Mouse (Mus musculus) frontal cortex, adult 2 months (tissue): ENCODE measurements around the gene Trmu. TPM values are rescaled to one million over a fixed set of nuclear protein-coding genes. Genes with fewer than 3 reads are reported as not detected.

Experiments
- DNase-seq, 2 experiments: peaks; one replicate each; pipeline ENCODE4 v3.0.0; 2022; ENCODE audit warnings: low spot score in 1 of 2; ENCODE audit errors: extremely low spot score in 1 of 2
- polyA plus RNA-seq: library from polyadenylated mRNA; depleted of rRNA; stranded (reverse); fragments of >200 nt; gene quantifications from 2 replicates; pipeline ENCODE4 v1.2.3, GENCODE M21; 2012; rRNA removed

Gene Trmu
- polyA plus RNA-seq, 1 experiment: 62.9 TPM

DNA sequence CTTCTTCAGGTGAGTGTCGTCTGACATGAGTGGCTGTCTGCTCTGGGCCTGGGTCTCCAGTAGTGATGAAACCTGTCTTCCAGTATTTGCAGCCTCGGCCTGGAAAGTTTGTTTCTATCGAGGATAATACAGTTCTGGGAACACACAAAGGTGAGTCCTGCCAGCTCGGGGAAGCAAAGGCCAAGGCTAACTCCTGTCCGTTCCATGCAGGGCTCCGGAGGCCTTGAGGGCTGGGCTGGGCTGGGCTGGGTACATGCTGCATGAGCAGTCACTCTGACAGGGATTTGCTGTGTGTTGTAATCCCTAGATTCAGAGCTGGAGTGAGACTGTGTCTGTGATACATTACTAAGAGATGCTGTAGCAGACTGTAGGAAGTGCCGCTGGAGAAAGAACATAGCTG is 14.8 kb downstream of the Trmu start:
- DNase-seq: no peak

DNA sequence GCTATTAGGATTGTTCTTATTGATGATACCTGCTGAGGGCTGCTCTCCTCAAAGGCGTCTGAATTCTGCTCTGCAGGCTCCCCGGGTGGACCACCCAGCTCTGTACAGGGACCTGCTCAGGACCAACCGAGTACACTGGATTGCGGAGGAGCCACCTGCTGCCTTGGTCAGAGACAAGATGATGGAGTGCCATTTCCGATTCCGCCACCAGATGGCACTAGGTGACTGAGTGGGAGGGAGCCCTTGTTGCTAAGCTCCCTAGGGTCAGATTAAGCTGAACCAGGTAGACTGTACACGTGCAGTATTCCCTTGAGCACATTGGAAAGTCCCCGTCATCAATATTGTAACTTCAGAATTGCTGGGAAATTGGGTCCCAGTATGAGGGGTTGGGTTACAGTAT is 17.2 kb downstream of the Trmu start:
- DNase-seq: peak; percentile 57 to 96

DNA sequence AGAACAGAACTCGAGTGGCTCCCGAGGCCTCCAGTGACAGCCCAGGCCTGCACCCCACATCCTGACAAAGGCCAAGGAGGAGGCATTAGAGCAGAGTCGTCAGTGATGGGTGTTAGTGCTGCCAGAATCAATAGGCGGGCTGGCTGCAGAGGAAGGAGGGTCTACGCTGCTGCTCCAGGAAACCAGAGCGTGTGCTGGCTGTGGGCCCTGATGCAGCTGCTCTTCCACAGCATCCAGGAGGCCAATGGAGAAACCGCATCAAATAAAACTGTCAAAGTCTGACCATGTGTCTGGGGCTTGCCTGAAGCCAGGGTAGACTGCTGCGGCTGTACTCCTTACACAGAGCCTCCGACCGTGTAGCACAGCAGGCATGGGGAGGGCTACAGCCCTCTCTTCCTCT is 18.0 kb downstream of the Trmu start:
- no peak for DNase-seq

DNA sequence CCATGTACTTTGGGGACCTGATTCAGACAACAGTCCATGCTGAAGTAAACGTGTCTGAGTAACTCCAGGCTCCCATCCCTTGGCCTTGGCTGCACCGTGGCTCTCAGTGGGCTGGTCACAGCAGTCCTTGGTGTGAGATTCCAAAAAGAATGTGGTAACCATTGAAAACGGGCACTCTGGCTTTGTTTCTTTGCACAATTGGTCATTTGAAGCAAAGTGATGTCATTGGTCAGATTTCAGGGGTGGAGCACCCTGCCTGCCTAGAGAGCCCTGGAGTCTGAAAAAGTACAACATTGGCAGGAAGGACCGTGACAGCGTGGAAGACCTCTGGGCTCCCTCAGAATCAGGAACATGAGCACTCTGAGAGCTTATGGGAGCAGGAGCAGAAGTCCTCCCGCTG is 20.3 kb downstream of the Trmu start:
- no peak for DNase-seq

DNA sequence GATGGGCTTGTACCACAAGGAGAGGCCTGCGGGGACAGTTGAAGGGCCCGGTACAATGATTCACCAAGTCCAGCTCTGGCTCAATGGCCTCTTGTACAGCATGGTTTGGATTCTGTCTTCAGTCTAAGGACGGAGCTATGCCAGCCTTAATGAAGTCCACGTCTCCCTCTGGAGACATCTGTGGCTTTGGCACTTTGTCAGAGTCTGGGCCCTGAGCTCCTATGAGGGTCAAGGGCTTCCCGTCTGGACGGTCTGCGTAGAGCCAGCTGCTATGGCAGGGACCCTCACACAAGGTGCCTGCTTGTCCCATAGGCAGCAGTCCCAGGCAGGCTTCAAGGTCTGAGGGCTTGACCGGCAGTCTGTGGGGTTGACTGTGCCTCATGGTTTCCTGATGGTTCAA is 21.2 kb downstream of the Trmu start:
- DNase-seq: no peak

DNA sequence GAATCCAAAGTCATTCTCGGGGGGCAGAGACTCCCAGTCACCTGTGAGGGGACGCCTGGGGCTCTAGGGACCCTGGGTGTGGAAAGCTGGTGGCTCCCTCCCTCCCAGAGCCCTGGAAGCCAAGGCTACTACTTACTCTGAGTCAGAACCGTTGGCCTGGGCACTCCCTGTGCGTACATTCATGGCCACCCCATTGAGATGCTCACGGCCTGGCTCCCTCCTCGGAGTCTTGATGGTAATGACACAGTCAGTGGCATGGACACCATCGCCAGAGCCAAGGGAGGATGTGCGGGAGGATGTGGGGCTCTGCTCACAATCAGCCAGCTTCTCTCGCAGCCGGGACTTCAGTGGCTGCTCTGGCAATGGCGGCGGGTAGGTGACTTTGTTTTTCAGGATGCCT is 21.7 kb downstream of the Trmu start:
- no peak for DNase-seq

DNA sequence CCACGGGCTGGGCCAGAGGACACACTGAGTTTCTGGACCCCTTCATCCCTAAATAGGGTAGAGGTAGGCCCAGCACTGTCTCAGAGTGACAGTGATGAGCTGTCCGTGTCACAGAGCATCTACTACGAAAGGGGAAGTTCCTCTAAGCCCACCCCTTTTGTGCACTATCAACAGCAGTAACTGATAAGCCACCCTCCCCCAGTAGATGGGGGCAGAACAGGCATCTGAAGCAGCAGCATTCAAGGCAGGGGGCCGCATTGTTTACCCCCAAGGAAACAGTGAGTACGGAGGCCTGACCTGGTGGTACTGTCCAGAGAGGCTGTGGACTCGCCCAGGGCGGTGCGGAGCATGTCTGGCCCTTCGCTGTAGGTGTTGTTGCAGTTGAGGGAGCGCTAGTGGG is 23.4 kb downstream of the Trmu start:
- no peak for DNase-seq

DNA sequence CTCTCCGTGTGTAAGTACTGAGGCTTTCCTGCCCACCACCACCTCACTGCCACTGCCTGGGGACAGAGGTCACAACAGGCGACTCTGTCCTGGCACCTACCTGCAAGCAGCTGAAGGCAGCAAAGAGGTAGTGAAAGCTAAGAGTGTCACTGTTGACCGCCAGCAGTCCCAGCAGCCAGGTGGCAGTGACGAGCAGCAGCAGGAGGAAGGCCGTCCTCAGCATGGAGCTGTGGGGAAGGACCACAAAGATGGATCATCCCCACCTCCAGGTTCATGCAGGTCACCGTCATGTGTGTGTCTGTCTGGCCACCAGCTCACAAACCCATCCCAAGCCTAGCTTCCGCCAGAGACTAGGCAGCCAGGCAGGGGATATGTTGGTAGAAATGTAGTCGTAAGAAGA is 24.7 kb downstream of the Trmu start:
- no peak for DNase-seq

DNA sequence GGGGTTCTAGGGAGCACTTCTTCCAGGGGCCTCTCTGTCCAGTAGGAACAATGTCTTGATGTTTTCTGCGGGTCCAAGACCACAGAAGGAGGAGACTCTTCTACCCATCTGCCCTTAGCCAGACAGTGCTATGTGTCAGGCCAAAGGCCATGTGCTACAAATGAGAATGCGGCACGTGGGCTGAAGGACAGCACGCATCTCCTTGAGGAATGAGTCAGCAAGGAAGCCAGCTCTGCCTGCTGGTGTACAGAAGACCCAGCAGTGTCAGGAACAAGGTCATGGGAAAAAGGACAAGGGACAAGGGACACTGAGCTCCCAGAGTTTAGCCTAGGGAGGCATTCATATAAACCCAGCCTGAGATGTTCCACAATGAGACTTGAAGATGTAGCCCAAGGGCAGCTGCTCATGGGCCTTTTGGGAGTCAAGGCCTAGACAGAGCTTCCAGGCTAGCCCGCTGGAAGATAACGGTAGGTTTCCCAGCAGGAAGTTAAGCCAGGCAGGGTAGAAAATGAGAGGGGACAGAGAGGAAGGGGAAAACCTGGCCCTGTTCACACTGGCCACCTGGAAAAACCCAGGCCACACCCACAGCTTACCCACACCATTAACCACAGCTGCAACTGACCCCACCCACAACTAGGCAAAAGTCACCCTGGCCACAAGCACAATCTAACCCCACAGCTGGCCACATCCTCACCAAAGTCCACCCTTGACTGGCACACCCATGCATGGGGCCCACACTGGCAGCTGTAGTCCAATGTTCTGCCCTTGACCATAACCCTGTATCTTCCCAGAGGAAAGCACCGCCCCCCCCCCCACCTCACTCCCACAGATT is 29.8 kb downstream of the Trmu start:
- DNase-seq: no peak

DNA sequence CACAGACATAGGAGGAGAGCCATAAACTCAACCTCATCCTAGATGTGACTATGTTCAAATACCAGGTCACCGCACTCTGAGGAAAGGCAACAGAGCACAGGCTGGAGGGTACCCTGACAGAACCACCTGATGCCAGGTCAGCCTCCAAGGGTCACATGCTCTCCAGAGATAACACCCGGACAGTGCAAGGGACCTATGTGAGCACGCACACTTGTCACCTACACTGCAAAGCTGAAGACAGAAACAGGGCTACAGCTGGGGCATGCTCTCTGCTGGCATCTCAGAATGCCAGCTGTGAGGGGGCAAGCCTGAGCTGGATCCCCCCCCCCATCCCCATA is 30.3 kb downstream of the Trmu start:
- no peak for DNase-seq

DNA sequence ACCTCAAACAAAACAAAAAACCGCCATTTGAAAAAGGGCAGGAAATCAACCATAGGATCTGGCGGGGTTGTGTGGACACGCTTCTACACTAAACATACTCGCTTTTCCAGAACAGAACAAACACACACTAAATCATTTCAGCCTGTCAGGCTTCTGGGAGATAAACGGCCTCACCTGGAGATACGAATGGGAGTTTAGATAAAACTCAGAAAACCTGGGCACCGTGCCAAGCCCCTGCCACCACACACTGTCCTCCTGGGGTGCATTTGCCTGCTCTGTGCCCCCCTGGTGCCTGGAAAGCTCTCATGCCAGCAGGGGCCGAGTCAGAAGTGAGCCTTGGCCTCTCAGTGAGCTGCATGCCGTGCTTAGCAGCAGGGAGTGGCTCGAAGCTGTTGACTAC is 30.8 kb downstream of the Trmu start:
- DNase-seq: no peak

DNA sequence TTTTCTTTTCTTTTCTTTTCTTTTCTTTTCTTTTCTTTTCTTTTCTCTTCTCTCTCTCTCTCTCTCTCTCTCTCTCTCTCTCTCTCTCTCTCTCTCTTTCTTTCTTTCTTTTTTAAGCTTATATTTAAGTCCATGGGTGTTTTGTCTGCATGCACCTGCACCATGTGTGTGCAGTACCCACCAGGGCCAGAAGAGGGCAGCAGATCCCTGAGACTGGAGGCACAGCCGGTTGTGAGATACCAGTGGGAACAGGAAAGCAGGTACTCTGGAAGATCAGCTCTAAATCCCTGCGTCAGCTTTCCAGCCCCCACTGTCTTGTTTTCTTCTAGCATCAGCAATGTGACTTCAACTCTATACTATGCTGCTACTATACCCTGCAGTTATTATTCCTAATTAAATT is 34.5 kb downstream of the Trmu start:
- peak in 1 of 2 experiments; percentile 57 for DNase-seq

DNA sequence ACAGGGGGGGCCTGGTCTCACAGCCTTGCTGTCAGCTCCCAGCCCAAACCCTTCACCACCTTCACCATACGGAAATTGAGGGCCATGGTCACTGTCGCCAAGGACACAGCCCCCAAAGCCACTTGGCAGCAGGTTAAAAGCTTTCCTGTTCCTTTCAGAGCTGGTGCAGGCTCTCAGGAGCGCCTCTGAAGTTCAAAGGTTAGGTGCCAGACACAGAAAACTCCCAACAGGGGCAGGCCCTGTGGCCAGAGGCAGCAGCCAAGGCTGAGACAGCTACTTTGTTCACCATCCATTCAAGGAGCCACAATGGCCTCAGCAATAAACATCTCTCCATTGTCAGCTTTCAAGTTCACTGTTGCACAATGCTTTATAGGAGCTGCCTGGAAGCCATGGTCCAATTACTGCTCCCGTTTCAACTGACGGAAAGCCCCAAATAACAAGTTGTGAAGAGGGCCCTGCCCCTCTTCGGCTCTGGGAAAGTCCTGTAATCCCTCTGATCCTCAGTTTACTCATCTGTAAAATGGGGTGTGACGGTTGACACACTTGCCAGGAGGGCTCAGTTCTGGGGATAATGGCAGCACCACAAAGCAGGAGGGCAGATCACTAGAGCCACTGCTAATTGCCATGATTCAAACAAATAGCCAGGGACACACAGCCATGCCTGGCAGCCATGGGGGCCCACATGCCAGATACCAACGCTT is 40.2 kb downstream of the Trmu start:
- DNase-seq: no peak

DNA sequence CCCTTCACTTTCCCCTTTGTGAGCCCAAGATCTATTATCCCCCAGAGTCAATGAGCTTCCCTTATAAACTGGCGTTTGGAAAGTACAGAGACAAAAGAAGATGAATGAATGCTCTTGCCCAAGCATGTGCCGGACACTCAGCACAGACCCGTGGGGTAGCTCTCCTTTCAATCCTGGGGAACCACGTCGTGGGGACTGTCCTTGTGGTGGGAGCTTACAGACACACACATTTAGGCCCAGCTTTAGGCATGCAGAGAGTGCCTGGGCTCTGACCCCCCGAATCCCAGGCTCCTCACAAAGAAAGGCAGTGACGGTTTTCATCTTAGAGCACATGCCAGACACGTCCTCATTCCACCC is 40.8 kb downstream of the Trmu start:
- DNase-seq: no peak

DNA sequence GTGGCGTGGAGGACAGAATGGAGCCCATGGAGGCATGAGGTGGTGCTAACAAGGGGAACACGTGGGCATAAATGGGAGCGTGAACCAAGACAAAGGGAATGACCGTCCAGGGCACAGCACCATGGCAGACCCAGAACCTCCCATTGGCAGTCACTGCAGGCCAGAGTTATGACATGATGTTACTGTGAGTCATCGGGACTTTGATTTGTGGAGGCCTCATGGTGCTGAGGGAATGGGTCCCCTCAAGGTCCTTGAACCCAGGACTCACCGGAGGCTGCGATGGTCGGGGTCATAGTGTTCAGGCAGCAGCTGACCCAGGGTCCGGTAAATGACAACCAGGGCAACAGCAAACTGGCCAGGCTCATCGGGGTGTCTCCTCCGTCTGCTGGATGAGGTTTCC is 42.7 kb downstream of the Trmu start:
- no peak for DNase-seq

DNA sequence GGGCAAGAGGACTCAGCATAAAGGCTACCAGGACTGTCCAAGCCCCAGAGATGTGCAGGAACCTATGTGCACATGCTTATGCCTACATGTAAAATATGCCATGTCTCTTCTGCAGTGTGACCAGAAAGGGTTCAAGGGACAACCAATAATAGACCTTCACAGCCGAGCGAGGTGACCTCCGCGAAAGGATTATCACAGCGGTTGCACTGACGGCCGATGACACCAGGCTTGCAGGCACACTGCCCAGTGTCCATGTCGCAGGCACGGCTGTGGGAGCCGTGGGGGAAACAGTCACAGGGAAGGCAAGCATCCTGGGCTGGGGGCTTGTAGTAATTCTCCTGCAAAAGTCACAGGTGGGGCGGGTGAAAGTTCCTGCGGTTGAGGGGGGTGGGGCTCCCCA is 49.0 kb downstream of the Trmu start:
- no peak for DNase-seq

DNA sequence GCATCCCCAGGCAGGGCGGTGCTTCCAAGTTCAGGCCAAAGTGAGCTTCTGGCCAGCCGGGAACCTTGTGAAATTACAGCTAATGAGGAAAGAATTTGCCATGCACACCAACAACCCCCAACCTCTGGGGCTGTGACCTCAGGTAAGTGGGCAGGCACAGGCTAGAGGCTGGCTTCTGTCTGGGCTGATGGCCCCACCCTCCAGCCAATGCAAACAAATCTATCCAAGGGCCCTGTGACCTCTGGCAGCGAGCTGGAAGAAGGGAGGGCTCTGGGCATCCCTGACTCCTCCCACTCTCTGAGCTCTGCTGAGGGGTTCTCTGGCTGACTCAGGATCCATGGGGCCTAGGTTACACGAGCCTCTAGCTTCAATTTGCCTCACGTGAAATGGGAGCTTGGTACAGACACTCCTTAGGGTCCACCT is 56.5 kb downstream of the Trmu start:
- DNase-seq: no peak

Other genes starting within 250 kb of the Trmu start
- 1.4 and 1.5 TPM in 2 replicates for gene Ppara, start 144.3 kb upstream of the Trmu start, polyA plus RNA-seq
- 23.5 and 27.1 TPM in 2 replicates for gene Cdpf1, start 67.6 kb upstream of the Trmu start, polyA plus RNA-seq
- 0.46 and 0.54 TPM in 2 replicates for gene Pkdrej, start 57.6 kb upstream of the Trmu start, polyA plus RNA-seq
- gene Ttc38, start 47.0 kb upstream of the Trmu start, polyA plus RNA-seq: 5.2 and 6.2 TPM in 2 replicates
- gene Gtse1, start 19.6 kb upstream of the Trmu start, polyA plus RNA-seq: 0.78 and 0.95 TPM in 2 replicates
- 1.9 and 2.6 TPM in 2 replicates for gene Celsr1, start 154.5 kb downstream of the Trmu start, polyA plus RNA-seq
- 32.2 and 39.5 TPM in 2 replicates for gene Gramd4, start 178.4 kb downstream of the Trmu start, polyA plus RNA-seq